Mouse (Mus musculus): ENCODE results near the gene Camk1d.

DNA sequence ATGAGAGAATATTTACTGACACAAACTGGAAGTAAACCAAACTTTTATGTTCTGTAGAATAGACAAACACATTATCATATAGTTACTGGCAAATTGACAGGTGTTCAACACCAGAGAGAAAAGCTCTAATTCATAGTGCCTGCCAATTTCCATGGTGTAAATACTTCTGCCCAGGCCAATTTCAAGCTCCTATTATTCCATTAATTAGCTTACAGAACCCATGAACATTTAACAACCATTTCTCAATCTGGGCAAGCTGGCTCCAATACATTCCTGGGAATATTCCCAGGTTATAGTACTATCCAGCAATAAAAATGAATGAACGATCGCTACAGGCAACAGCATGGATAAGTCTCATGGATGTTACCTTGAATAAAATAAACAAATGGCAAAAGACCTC, 452.0 kb downstream of the Camk1d start:
- TF ChIP-seq CTCF (IDR thresholded peaks at IDR 0.05; ENCODE audit: low read depth): no peak
- no peak for TF ChIP-seq EP300 (IDR thresholded peaks at IDR 0.05; ENCODE audit: low read depth)

Data from liver, embryonic 14.5 days (tissue).